Comparison of ENCODE assay signal across 7 mouse cellular contexts in genomic region chr12:86800336-86800735, GRCm38 (mm10).
A peak's percentile ranks its signal among the peaks of the same experiment; 100 is the strongest.
DNase-seq lines count a peak whose midpoint lies in the region; ATAC-seq and TF ChIP-seq lines count a peak whose summit lies in the region.

No protein-coding gene starts in this region.

- H3K36me3 ChIP-seq in lung, postnatal 0 days (ENCODE audit: insufficient read depth, low read length) = no peaks in the 10 kb centered on the region
- H3K36me3 ChIP-seq in forebrain, embryonic 14.5 days (ENCODE audit: control insufficient read depth, insufficient read depth, low read length) = no peaks in the 10 kb centered on the region
- no peaks in the 10 kb centered on the region for H3K36me3 ChIP-seq in limb, embryonic 11.5 days (ENCODE audit: control insufficient read depth, insufficient read depth, low read length)
- no peaks in the 10 kb centered on the region for H3K36me3 ChIP-seq in stomach, embryonic 14.5 days (ENCODE audit: control insufficient read depth, insufficient read depth, low read length)

- H3K4me2 ChIP-seq in lung, postnatal 0 days (replicated peaks; ENCODE audit: low read depth, low read length) = no peak overlapping the region; the same call in 1 of the 2 replicates
- peak overlapping the region; percentile 44; the same call in 1 of the 2 replicates for H3K4me2 ChIP-seq in forebrain, embryonic 14.5 days (ENCODE audit: low read length)
- no peak overlapping the region for H3K4me2 ChIP-seq in limb, embryonic 11.5 days (ENCODE audit: low read depth, severe bottlenecking)
- 0 out of 2 replicates have a peak overlapping the region, but pooled peaks have one; percentile 20 for H3K4me2 ChIP-seq in stomach, embryonic 14.5 days (replicated peaks; ENCODE audit: low read depth, low read length)

- H3K27ac ChIP-seq in lung, postnatal 0 days (ENCODE audit: low read length) = peak overlapping the region; percentile 92
- H3K27ac ChIP-seq in forebrain, embryonic 14.5 days (ENCODE audit: low read depth, low read length) = peak overlapping the region; percentile 98
- peak overlapping the region; percentile 94 for H3K27ac ChIP-seq in limb, embryonic 11.5 days (replicated peaks; ENCODE audit: low read depth, low read length)
- peak overlapping the region; percentile 97 for H3K27ac ChIP-seq in stomach, embryonic 14.5 days (ENCODE audit: low read length)

- H3K9ac ChIP-seq in lung, postnatal 0 days (replicated peaks; ENCODE audit: low read depth) = peak overlapping the region; percentile 21; the same call in 1 of the 2 replicates
- peak overlapping the region; percentile 36; the same call in 1 of the 2 replicates for H3K9ac ChIP-seq in forebrain, embryonic 14.5 days (ENCODE audit: low read length)
- H3K9ac ChIP-seq in limb, embryonic 11.5 days (ENCODE audit: low read length) = no peak overlapping the region
- no peak overlapping the region for H3K9ac ChIP-seq in stomach, embryonic 14.5 days (replicated peaks; ENCODE audit: low read depth, low read length)

- 30% methylated on average over 4 of the region's 4 CpGs for WGBS in lung, postnatal 0 days
- WGBS in forebrain, embryonic 14.5 days = 23% methylated on average over 4 of the region's 4 CpGs
- 23% methylated on average over 4 of the region's 4 CpGs for WGBS in limb, embryonic 11.5 days
- 28% methylated on average over 4 of the region's 4 CpGs for whole genome bisulfite sequencing in stomach, embryonic 14.5 days

- H3K9me3 ChIP-seq in lung, postnatal 0 days (ENCODE audit: low read length) = no peaks in the 10 kb centered on the region
- no peaks in the 10 kb centered on the region for H3K9me3 ChIP-seq in forebrain, embryonic 14.5 days (replicated peaks; ENCODE audit: control insufficient read depth, low read length)
- no peaks in the 10 kb centered on the region for H3K9me3 ChIP-seq in limb, embryonic 11.5 days (ENCODE audit: control insufficient read depth, low read length)
- no peaks in the 10 kb centered on the region for H3K9me3 ChIP-seq in stomach, embryonic 14.5 days (ENCODE audit: control insufficient read depth, low read depth, low read length)

- DNase-seq in lung, postnatal 0 days (ENCODE audit: low spot score) = no peak
- DNase-seq in lung, postnatal 25 days (ENCODE audit: low spot score) = no peak
- DNase-seq in forebrain, embryonic 14.5 days (ENCODE audit: low spot score) = no peak
- DNase-seq in limb, embryonic 11.5 days (ENCODE audit: low spot score) = no peak
- DNase-seq in Muller cell, postnatal 12 days (ENCODE audit: inconsistent ontology term) = no peak
- no peak for DNase-seq in layer of hippocampus, postnatal 25 days (ENCODE audit: extremely low spot score in 1 of 2, low spot score in 1 of 2)

- TF ChIP-seq EP300 in lung, postnatal 0 days (IDR thresholded peaks at IDR 0.05) = no peak

- ATAC-seq in lung, postnatal 0 days = no peak
- no peak for ATAC-seq in forebrain, embryonic 14.5 days
- no peak for ATAC-seq in limb, embryonic 11.5 days (ENCODE audit: insufficient number of reproducible peaks, low FRiP score, low TSS enrichment, low read depth)
- ATAC-seq in stomach, embryonic 14.5 days (ENCODE audit: insufficient number of reproducible peaks, insufficient read depth, low FRiP score, low read depth) = no peak

- peaks cover 35% of the 10 kb centered on the region for H3K4me1 ChIP-seq in lung, postnatal 0 days (ENCODE audit: insufficient read depth, low read depth, low read length)
- H3K4me1 ChIP-seq in forebrain, embryonic 14.5 days (ENCODE audit: control insufficient read depth, insufficient read depth, low read length) = peaks cover 58% of the 10 kb centered on the region
- peaks cover 42% of the 10 kb centered on the region for H3K4me1 ChIP-seq in limb, embryonic 11.5 days (ENCODE audit: control insufficient read depth, insufficient read depth, low read length)
- peaks cover 58% of the 10 kb centered on the region for H3K4me1 ChIP-seq in stomach, embryonic 14.5 days (ENCODE audit: control insufficient read depth, insufficient read depth, low read length)

- H3K27me3 ChIP-seq in lung, postnatal 0 days (replicated peaks; ENCODE audit: insufficient read depth, low read length) = no peaks in the 10 kb centered on the region
- H3K27me3 ChIP-seq in forebrain, embryonic 14.5 days (replicated peaks; ENCODE audit: control insufficient read depth, insufficient read depth, low read length) = no peaks in the 10 kb centered on the region
- H3K27me3 ChIP-seq in limb, embryonic 11.5 days (ENCODE audit: control insufficient read depth, insufficient read depth, low read length) = no peaks in the 10 kb centered on the region
- H3K27me3 ChIP-seq in stomach, embryonic 14.5 days (ENCODE audit: control insufficient read depth, insufficient read depth, low read length) = no peaks in the 10 kb centered on the region

- H3K4me3 ChIP-seq in lung, postnatal 0 days (ENCODE audit: low read depth, low read length) = no peak overlapping the region
- no peak overlapping the region for H3K4me3 ChIP-seq in forebrain, embryonic 14.5 days (ENCODE audit: low read depth, low read length)
- H3K4me3 ChIP-seq in limb, embryonic 11.5 days (ENCODE audit: low read depth, low read length) = no peak overlapping the region
- no peak overlapping the region for H3K4me3 ChIP-seq in stomach, embryonic 14.5 days (ENCODE audit: low read depth, low read length)

- TF ChIP-seq CTCF in lung, postnatal 0 days (IDR thresholded peaks at IDR 0.05) = no peak

Comparison
In these comparisons a context has a peak if more than half of its experiments do, and no peak if none do; other contexts are left out.
1. H3K4me2 ChIP-seq: peak in forebrain, embryonic 14.5 days (single experiment) and stomach, embryonic 14.5 days (single experiment); none in lung, postnatal 0 days (single experiment) and limb, embryonic 11.5 days (single experiment).
2. H3K9ac ChIP-seq: peak in lung, postnatal 0 days (single experiment) and forebrain, embryonic 14.5 days (single experiment); none in limb, embryonic 11.5 days (single experiment) and stomach, embryonic 14.5 days (single experiment).
3. Peak in every context shown above with its lines, with median percentiles within 50 percentile points of each other: H3K27ac ChIP-seq.